Mouse (Mus musculus): ENCODE measurements around the gene Rpl37. TPM values are rescaled to one million over a fixed set of nuclear protein-coding genes. Genes with fewer than 3 reads are reported as not detected.
"Not testable (repeated sequence)": the region's sequence is repeated elsewhere in the genome, so short reads cannot be mapped to it uniquely, and the experiment has no call there.

Rpl37 gene
- total and polyA plus RNA-seq, 2 experiments from 2014 or later = 281 to 404 TPM

DNA sequence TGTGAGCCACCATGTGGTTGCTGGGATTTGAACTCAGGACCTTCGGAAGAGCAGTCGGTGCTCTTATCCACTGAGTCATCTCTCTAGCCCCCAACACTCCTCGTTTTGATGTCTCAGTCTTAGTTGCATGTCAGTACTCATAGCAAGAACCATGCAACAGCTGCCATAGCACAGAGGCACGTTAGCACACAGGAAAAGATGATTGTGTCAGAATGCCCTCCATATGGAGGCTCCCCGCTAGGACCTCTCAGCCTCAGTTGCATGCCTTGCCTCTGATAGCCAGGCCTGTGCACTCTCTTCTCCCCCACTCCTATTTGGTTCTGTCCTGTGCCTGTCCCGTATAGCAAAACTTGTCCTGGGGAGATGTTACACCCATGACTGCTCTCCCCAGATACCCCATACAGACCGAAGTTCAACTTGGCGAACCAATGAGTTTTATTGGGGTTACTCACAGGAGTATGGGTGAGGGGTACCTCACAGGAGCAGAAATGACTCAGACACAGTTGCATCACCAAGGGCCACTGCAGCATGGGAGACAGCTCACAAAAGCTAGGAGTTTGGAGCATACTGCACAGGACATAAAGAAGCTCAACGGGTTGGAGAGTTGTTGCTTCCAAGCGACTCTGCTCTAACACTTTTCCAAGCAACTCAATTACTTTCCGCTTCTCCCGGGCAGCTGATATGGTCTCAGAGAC is 12.8 kb downstream of the Rpl37 start:
- H3K27me3 ChIP-seq (ENCODE audit: insufficient read depth, low read length) = no peaks in the 10 kb centered on the region
- H3K36me3 ChIP-seq (ENCODE audit: insufficient read depth, low read length) = 0 out of 2 replicates have a peak, but pooled peaks cover 3% of the 10 kb centered on the region
- no peaks in the 10 kb centered on the region for H3K4me1 ChIP-seq (ENCODE audit: insufficient read depth, low read length)
- TF ChIP-seq CTCF (IDR thresholded peaks at IDR 0.05) = no peak
- no peak for DNase-seq (ENCODE audit: low spot score)
- H3K9ac ChIP-seq (replicated peaks; ENCODE audit: low read length, poor library complexity, severe bottlenecking) = no peak overlapping the region
- no peaks in the 10 kb centered on the region for H3K9me3 ChIP-seq (ENCODE audit: low read length)
- no peak overlapping the region for H3K4me3 ChIP-seq (ENCODE audit: low read depth, low read length)
- WGBS = 95% methylated on average over 12 of the region's 12 CpGs
- no peak overlapping the region for H3K4me2 ChIP-seq (ENCODE audit: low read depth, low read length, poor library complexity, severe bottlenecking)
- ATAC-seq (ENCODE audit: low FRiP score) = no peak
- no peak overlapping the region for H3K27ac ChIP-seq (ENCODE audit: low read depth, low read length)

DNA sequence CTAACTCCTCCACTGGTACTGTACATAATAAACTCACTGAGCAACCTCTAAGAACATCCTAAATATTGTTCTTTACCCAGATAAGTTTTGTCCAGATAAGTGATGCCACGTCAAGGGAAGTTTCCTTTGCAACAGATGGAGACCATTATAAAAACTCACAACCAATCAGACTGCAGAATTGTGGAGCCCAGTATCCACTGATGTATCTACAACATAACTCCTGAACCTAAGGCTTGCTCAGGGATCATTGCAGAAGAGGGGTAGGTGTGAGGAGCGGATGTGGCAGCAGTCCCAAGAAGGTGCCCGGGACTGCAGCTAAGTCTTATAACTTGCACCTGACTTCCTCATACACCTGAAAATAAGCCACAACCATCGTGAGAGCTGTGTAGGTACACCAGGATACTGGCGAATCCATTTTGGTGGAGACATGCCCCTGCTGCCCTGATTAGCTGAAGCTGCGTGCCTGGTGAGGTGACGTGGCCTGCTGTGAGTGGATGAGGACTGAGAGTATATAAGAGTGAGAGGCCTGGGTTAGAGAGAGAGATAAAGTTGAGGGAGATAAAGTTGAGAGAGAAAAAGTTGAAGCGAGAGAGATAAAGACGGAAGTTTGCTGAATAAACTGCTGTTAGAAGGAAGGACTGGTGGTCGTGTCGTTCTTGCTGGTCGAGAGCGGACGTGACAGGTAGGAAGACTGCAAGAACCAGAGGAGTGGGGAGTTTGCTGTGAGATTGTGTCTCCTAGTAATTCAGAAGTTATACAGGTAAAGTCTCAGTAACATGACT is 14.6 kb downstream of the Rpl37 start:
- not testable (repeated sequence) for H3K4me3 ChIP-seq (ENCODE audit: low read depth, low read length); ATAC-seq (ENCODE audit: low FRiP score); DNase-seq (ENCODE audit: low spot score); H3K9me3 ChIP-seq (ENCODE audit: low read length); H3K27ac ChIP-seq (ENCODE audit: low read depth, low read length); H3K4me1 ChIP-seq (ENCODE audit: insufficient read depth, low read length); H3K9ac ChIP-seq (replicated peaks; ENCODE audit: low read length, poor library complexity, severe bottlenecking); H3K36me3 ChIP-seq (ENCODE audit: insufficient read depth, low read length); H3K4me2 ChIP-seq (ENCODE audit: low read depth, low read length, poor library complexity, severe bottlenecking); H3K27me3 ChIP-seq (ENCODE audit: insufficient read depth, low read length)
- WGBS = 92% methylated on average over 14 of the region's 14 CpGs

DNA sequence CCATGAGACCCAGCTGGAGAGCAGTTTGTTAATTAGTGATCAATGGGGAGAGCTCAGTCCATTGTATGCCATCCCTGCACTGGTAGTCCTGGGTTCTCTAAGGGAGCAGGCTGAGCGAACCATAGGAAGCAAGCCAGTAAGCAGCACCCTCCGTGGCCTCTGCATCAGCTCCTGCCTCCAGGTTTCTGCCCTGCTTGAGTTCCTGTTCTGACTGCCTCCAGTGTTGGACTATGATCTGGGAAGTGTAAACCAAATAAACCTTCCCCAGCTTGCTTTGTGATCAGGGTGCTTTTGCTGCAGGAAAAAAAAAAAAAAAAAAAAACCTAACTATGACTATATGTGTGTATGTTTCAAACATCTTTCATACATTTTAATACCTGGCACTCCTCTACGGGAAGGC is 16.9 kb downstream of the Rpl37 start:
- Histone ChIP-seq H3K4me3 (ENCODE audit: low read depth, low read length) (no peak overlapping the region), H3K27ac (ENCODE audit: low read depth, low read length) (no peak overlapping the region), H3K27me3 (ENCODE audit: insufficient read depth, low read length) (no peaks in the 10 kb centered on the region), H3K9ac (replicated peaks; ENCODE audit: low read length, poor library complexity, severe bottlenecking) (no peak overlapping the region), H3K4me2 (ENCODE audit: low read depth, low read length, poor library complexity, severe bottlenecking) (no peak overlapping the region), H3K4me1 (ENCODE audit: insufficient read depth, low read length) (no peaks in the 10 kb centered on the region), H3K36me3 (ENCODE audit: insufficient read depth, low read length) (no peaks in the 10 kb centered on the region), H3K9me3 (ENCODE audit: low read length) (no peaks in the 10 kb centered on the region)
- WGBS = 75% methylated on average over 3 of the region's 3 CpGs
- no peak for DNase-seq (ENCODE audit: low spot score)
- no peak for TF ChIP-seq CTCF (IDR thresholded peaks at IDR 0.05)
- ATAC-seq (ENCODE audit: low FRiP score) = no peak

DNA sequence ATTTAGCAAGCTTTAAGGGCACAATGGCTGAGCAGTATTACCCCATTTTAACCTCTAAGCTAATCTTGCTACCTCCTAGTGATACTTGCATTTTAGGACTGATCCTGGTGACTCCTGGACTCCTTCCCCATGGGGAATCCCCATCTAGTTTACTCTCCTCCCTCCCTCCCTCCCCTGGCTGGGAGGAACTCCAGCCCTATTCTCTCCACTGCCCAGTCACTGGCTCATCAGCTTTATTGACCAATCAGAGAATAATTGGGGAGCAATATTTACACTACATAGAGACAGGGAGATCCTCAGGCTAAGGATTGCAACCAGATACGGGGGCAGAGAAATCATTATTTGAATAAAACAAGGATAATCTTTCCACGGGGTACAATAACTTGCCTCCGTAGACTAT is 17.7 kb downstream of the Rpl37 start:
- WGBS = 57% methylated on average over 3 of the region's 3 CpGs
- ATAC-seq (ENCODE audit: low FRiP score) = no peak
- no peak for DNase-seq (ENCODE audit: low spot score)

DNA sequence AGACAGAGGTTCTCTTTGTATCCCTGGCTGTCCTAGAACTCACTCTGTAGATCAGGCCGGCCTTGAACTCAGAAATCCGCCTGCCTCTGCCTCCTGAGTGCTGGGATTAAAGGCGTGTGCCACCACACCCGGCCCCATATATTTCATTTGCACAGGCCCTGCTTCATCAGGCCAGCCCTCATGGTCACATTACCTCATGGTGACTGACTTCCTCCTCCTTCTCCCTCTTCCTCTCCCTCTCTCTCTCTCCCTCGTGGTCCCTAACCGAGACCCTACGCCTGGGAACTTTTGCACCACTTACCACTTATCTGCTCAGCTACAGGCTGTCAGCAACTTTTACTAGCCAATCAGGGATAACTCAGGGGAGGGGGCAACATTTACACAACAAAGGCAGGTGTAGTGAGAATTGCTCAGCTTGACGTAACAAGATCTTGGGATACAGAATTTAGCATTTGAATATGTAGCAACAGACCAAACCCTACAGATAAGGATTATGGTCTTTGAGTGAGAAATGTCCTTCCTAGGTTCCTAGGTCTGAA is 18.6 kb downstream of the Rpl37 start:
- no peak overlapping the region for H3K4me3 ChIP-seq (ENCODE audit: low read depth, low read length)
- ATAC-seq (ENCODE audit: low FRiP score) (no peak), DNase-seq (ENCODE audit: low spot score) (no peak)
- H3K36me3 ChIP-seq (ENCODE audit: insufficient read depth, low read length) = no peaks in the 10 kb centered on the region
- whole genome bisulfite sequencing = 83% methylated on average over 8 of the region's 8 CpGs
- H3K4me1 ChIP-seq (ENCODE audit: insufficient read depth, low read length) = no peaks in the 10 kb centered on the region
- no peak overlapping the region for H3K9ac ChIP-seq (replicated peaks; ENCODE audit: low read length, poor library complexity, severe bottlenecking)
- H3K9me3 ChIP-seq (ENCODE audit: low read length) = no peaks in the 10 kb centered on the region
- no peaks in the 10 kb centered on the region for H3K27me3 ChIP-seq (ENCODE audit: insufficient read depth, low read length)
- no peak overlapping the region for H3K4me2 ChIP-seq (ENCODE audit: low read depth, low read length, poor library complexity, severe bottlenecking)
- TF ChIP-seq CTCF (IDR thresholded peaks at IDR 0.05) = no peak
- H3K27ac ChIP-seq (ENCODE audit: low read depth, low read length) = no peak overlapping the region

More for the DNA sequence above, 17.7 kb downstream of the Rpl37 start:
- H3K27me3 ChIP-seq (ENCODE audit: insufficient read depth, low read length) = no peaks in the 10 kb centered on the region
- H3K4me1 ChIP-seq (ENCODE audit: insufficient read depth, low read length) = no peaks in the 10 kb centered on the region
- no peak overlapping the region for H3K4me3 ChIP-seq (ENCODE audit: low read depth, low read length)
- TF ChIP-seq CTCF (IDR thresholded peaks at IDR 0.05) = no peak
- no peak overlapping the region for H3K27ac ChIP-seq (ENCODE audit: low read depth, low read length)
- H3K4me2 ChIP-seq (ENCODE audit: low read depth, low read length, poor library complexity, severe bottlenecking) = no peak overlapping the region
- no peak overlapping the region for H3K9ac ChIP-seq (replicated peaks; ENCODE audit: low read length, poor library complexity, severe bottlenecking)
- H3K9me3 ChIP-seq (ENCODE audit: low read length) = no peaks in the 10 kb centered on the region
- no peaks in the 10 kb centered on the region for H3K36me3 ChIP-seq (ENCODE audit: insufficient read depth, low read length)

Data from midbrain, postnatal 0 days (tissue).